Mouse (Mus musculus) limb, embryonic 13.5 days (tissue): Measurements from ENCODE around the gene Xylt1. TPM values are rescaled to one million over a fixed set of nuclear protein-coding genes. Genes with fewer than 3 reads are reported as not detected.

Experiments used
- ATAC-seq: fragments of 200-750 bp; cut with Nextera tagmentation; 2 replicates; pipeline ENCODE4 v1.8.0; 2017; ENCODE audit warnings: low read depth, moderate number of reproducible peaks, moderate TSS enrichment; ENCODE audit not compliant: low FRiP score
- H3K27ac ChIP-seq: fragments of 300-500 bp; sonication (generic); 2 replicates; pipeline ENCODE4 v1.5.1; 2015; ENCODE audit warnings: inconsistent platforms, mild to moderate bottlenecking, moderate library complexity
- H3K27me3 ChIP-seq: fragments of 300-500 bp; sonication (generic); 2 replicates; pipeline ENCODE4 v1.6.1; 2015; ENCODE audit warnings: mild to moderate bottlenecking, inconsistent platforms
- H3K36me3 ChIP-seq: fragments of 300-500 bp; sonication (generic); 2 replicates; pipeline ENCODE4 v1.6.1; 2015; ENCODE audit warnings: inconsistent platforms, mild to moderate bottlenecking, moderate library complexity
- H3K4me1 ChIP-seq: fragments of 300-500 bp; sonication (generic); 2 replicates; pipeline ENCODE4 v1.6.1; 2015; ENCODE audit warnings: inconsistent platforms
- H3K4me2 ChIP-seq: fragments of 300-500 bp; sonication (generic); replicated peaks from 2 replicates; pipeline ENCODE4 v1.6.1; 2015; ENCODE audit warnings: inconsistent platforms, mild to moderate bottlenecking, moderate library complexity
- H3K4me3 ChIP-seq: fragments of 300-500 bp; sonication (generic); 2 replicates; pipeline ENCODE4 v1.5.1; 2015; ENCODE audit warnings: moderate library complexity, mild to moderate bottlenecking, inconsistent platforms
- H3K9ac ChIP-seq: fragments of 300-500 bp; sonication (generic); 2 replicates; pipeline ENCODE4 v1.6.1; 2015; ENCODE audit warnings: mild to moderate bottlenecking, inconsistent platforms
- H3K9me3 ChIP-seq: fragments of 300-500 bp; sonication (generic); 2 replicates; pipeline ENCODE4 v1.6.1; 2016; ENCODE audit warnings: inconsistent platforms
- WGBS: fragments of 180-500 bp; shearing (Covaris S2); methylation state at CpG from one replicate; pipeline ENCODE4 v1.1.7; 2015; 5-methylcytosine and 5-hydroxymethylcytosine counted together
- polyA plus RNA-seq: library from polyadenylated mRNA; unstranded; fragments of >200 nt; fragmentation: Nextera tagmentation; extraction: Ambion mirVana; gene quantifications from 2 replicates; pipeline ENCODE4 v1.2.1, GENCODE M21; 2015

Gene Xylt1
- polyA plus RNA-seq, 1 experiment from 2014 or later = 2.7 TPM

- no peaks in the 10 kb centered on the region for H3K27me3 ChIP-seq
- ATAC-seq = no peak
- no peak overlapping the region for H3K4me2 ChIP-seq
- peaks cover 37% of the 10 kb centered on the region for H3K4me1 ChIP-seq
- WGBS = 55% methylated on average over 5 of the region's 5 CpGs
- H3K27ac ChIP-seq = no peak overlapping the region
- H3K36me3 ChIP-seq = no peaks in the 10 kb centered on the region
- H3K4me3 ChIP-seq = no peak overlapping the region
- no peak overlapping the region for H3K9ac ChIP-seq
- H3K9me3 ChIP-seq = no peaks in the 10 kb centered on the region
These were observed 159.2 kb downstream of the Xylt1 start for GRCm38 (mm10) chr7:117539931-117540330.

- ATAC-seq = no peak
- Histone ChIP-seq H3K27ac (no peak overlapping the region), H3K9ac (no peak overlapping the region), H3K4me2 (no peak overlapping the region), H3K36me3 (no peaks in the 10 kb centered on the region), H3K4me3 (no peak overlapping the region), H3K27me3 (no peaks in the 10 kb centered on the region), H3K4me1 (peaks cover 37% of the 10 kb centered on the region), H3K9me3 (no peaks in the 10 kb centered on the region)
- WGBS = 18% methylated on average over 5 of the region's 5 CpGs
These were observed 159.6 kb downstream of the Xylt1 start for GRCm38 (mm10) chr7:117540413-117540812.

GRCm38 (mm10) chr7:117541056-117541455 is 160.3 kb downstream of the Xylt1 start:
- Histone ChIP-seq H3K9ac (no peak overlapping the region), H3K4me2 (no peak overlapping the region), H3K9me3 (no peaks in the 10 kb centered on the region), H3K27me3 (no peaks in the 10 kb centered on the region), H3K4me1 (peaks cover 37% of the 10 kb centered on the region), H3K36me3 (no peaks in the 10 kb centered on the region), H3K27ac (peak overlapping the region; percentile 39; the same call in 1 of the 2 replicates), H3K4me3 (no peak overlapping the region)
- no peak for ATAC-seq
- 6% methylated on average over 1 of the region's 1 CpGs for WGBS

- Histone ChIP-seq H3K36me3 (no peaks in the 10 kb centered on the region), H3K9ac (no peak overlapping the region), H3K9me3 (no peaks in the 10 kb centered on the region), H3K4me1 (peaks cover 37% of the 10 kb centered on the region), H3K4me3 (no peak overlapping the region), H3K4me2 (no peak overlapping the region), H3K27ac (no peak overlapping the region), H3K27me3 (no peaks in the 10 kb centered on the region)
- no peak for ATAC-seq
- WGBS = 43% methylated on average over 3 of the region's 3 CpGs
These were observed 160.9 kb downstream of the Xylt1 start for GRCm38 (mm10) chr7:117541681-117542080.

- Histone ChIP-seq H3K4me1 (peaks cover 42% of the 10 kb centered on the region), H3K9me3 (no peaks in the 10 kb centered on the region), H3K9ac (no peak overlapping the region), H3K4me3 (no peak overlapping the region), H3K27me3 (no peaks in the 10 kb centered on the region), H3K4me2 (no peak overlapping the region), H3K27ac (no peak overlapping the region), H3K36me3 (no peaks in the 10 kb centered on the region)
- 67% methylated on average over 8 of the region's 8 CpGs for WGBS
- ATAC-seq = no peak
These were observed 162.3 kb downstream of the Xylt1 start for GRCm38 (mm10) chr7:117543041-117543440.

GRCm38 (mm10) chr7:117544126-117544525 is 163.3 kb downstream of the Xylt1 start:
- Histone ChIP-seq H3K36me3 (no peaks in the 10 kb centered on the region), H3K27ac (no peak overlapping the region), H3K4me3 (no peak overlapping the region), H3K4me1 (peaks cover 47% of the 10 kb centered on the region), H3K9ac (no peak overlapping the region), H3K9me3 (no peaks in the 10 kb centered on the region), H3K27me3 (no peaks in the 10 kb centered on the region), H3K4me2 (no peak overlapping the region)
- ATAC-seq = no peak
- 21% methylated on average over 2 of the region's 2 CpGs for WGBS

GRCm38 (mm10) chr7:117548301-117548700 is 167.5 kb downstream of the Xylt1 start:
- no peak overlapping the region for H3K4me2 ChIP-seq
- H3K4me3 ChIP-seq = no peak overlapping the region
- no peak for ATAC-seq
- H3K27me3 ChIP-seq = no peaks in the 10 kb centered on the region
- H3K9me3 ChIP-seq = no peaks in the 10 kb centered on the region
- H3K4me1 ChIP-seq = peaks cover 47% of the 10 kb centered on the region
- no peak overlapping the region for H3K27ac ChIP-seq
- no peak overlapping the region for H3K9ac ChIP-seq
- WGBS = 75% methylated on average over 8 of the region's 8 CpGs
- H3K36me3 ChIP-seq = no peaks in the 10 kb centered on the region

GRCm38 (mm10) chr7:117550916-117551549 is 170.3 kb downstream of the Xylt1 start:
- Histone ChIP-seq H3K27ac (0 out of 2 replicates have a peak overlapping the region, but pooled peaks have one; percentile 6), H3K4me2 (no peak overlapping the region), H3K9me3 (no peaks in the 10 kb centered on the region), H3K4me3 (no peak overlapping the region), H3K9ac (peak overlapping the region; percentile 19; the same call in 1 of the 2 replicates), H3K36me3 (no peaks in the 10 kb centered on the region), H3K27me3 (0 out of 2 replicates have a peak, but pooled peaks cover 3% of the 10 kb centered on the region), H3K4me1 (peaks cover 55% of the 10 kb centered on the region)
- no peak for ATAC-seq
- 39% methylated on average over 16 of the region's 16 CpGs for WGBS

GRCm38 (mm10) chr7:117553228-117553627 is 172.4 kb downstream of the Xylt1 start:
- Histone ChIP-seq H3K4me1 (peaks cover 60% of the 10 kb centered on the region), H3K4me3 (no peak overlapping the region), H3K27ac (no peak overlapping the region), H3K36me3 (no peaks in the 10 kb centered on the region), H3K27me3 (peaks cover 6% of the 10 kb centered on the region; the same call in 1 of the 2 replicates), H3K4me2 (no peak overlapping the region), H3K9me3 (no peaks in the 10 kb centered on the region), H3K9ac (no peak overlapping the region)
- no peak for ATAC-seq
- WGBS = 59% methylated on average over 12 of the region's 12 CpGs

- H3K9me3 ChIP-seq = no peaks in the 10 kb centered on the region
- no peak overlapping the region for H3K9ac ChIP-seq
- no peak overlapping the region for H3K4me3 ChIP-seq
- H3K4me2 ChIP-seq = no peak overlapping the region
- WGBS = 29% methylated on average over 2 of the region's 2 CpGs
- no peaks in the 10 kb centered on the region for H3K36me3 ChIP-seq
- H3K27ac ChIP-seq = no peak overlapping the region
- peaks cover 50% of the 10 kb centered on the region for H3K4me1 ChIP-seq
- peaks cover 6% of the 10 kb centered on the region; the same call in 1 of the 2 replicates for H3K27me3 ChIP-seq
- ATAC-seq = peak; percentile 48; the same call in 1 of the 2 replicates
These were observed 175.0 kb downstream of the Xylt1 start for GRCm38 (mm10) chr7:117555735-117556134.

GRCm38 (mm10) chr7:117558166-117558565 is 177.4 kb downstream of the Xylt1 start:
- Histone ChIP-seq H3K27ac (no peak overlapping the region), H3K9ac (no peak overlapping the region), H3K4me1 (peaks cover 32% of the 10 kb centered on the region), H3K4me3 (no peak overlapping the region), H3K4me2 (no peak overlapping the region), H3K36me3 (no peaks in the 10 kb centered on the region), H3K9me3 (no peaks in the 10 kb centered on the region), H3K27me3 (peaks cover 6% of the 10 kb centered on the region; the same call in 1 of the 2 replicates)
- 12% methylated on average over 2 of the region's 2 CpGs for WGBS
- no peak; the same call in none of the 2 replicates for ATAC-seq

GRCm38 (mm10) chr7:117559051-117559450 is 178.3 kb downstream of the Xylt1 start:
- Histone ChIP-seq H3K27me3 (peaks cover 3% of the 10 kb centered on the region; the same call in 1 of the 2 replicates), H3K4me1 (peaks cover 28% of the 10 kb centered on the region), H3K4me2 (no peak overlapping the region), H3K27ac (no peak overlapping the region), H3K36me3 (no peaks in the 10 kb centered on the region), H3K4me3 (no peak overlapping the region), H3K9me3 (no peaks in the 10 kb centered on the region), H3K9ac (no peak overlapping the region)
- ATAC-seq = no peak
- WGBS = 47% methylated on average over 3 of the region's 3 CpGs
